Mouse (Mus musculus): ENCODE results near the gene Pcnx.

Pcnx gene

GRCm38 (mm10) chr12:81907741-81908357 lies 48.0 kb downstream of the Pcnx start:
- DNase-seq = no peak

GRCm38 (mm10) chr12:81910439-81910838 lies 50.6 kb downstream of the Pcnx start:
- DNase-seq = peak in 1 of 2 experiments; percentile 38

DNA sequence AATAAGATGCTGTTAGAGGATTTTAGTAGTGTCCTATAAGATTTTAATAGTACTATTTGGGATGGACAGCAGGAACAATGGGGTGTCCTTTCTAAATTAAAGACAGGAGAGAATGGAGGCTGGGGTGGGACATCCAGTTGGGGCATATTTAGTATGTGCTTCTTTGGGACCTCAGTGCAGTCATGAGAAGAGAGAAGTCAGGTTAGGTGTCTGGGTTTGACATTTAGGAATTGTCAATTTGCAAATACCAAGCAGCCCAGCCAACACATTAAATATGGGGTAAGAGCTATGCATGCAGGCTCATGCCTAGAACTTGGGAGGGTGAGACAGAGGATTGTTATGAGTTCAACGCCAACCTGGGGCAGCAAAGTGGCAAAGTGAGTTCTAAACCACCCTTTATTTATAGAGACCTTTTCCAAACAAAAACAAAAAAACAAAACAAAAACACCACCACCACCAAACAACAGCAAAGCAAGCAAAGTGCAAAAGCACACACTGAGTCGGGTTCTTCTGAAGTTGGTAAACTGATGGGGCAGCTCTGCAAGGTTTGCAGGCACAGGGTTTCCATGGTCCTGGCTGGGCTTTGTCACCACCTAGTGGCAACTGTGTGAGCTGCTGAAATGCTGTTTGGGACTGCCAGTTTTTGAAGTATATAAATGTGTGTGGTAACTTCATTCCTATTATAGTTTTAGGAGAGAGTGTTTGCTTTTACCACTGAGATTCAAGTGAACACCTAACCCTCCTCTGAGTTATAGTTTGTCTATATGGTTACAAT lies 55.5 kb downstream of the Pcnx start:
- DNase-seq = peak; percentile 79 to 80

GRCm38 (mm10) chr12:81918346-81918745 lies 58.5 kb downstream of the Pcnx start:
- no peak for DNase-seq

DNA sequence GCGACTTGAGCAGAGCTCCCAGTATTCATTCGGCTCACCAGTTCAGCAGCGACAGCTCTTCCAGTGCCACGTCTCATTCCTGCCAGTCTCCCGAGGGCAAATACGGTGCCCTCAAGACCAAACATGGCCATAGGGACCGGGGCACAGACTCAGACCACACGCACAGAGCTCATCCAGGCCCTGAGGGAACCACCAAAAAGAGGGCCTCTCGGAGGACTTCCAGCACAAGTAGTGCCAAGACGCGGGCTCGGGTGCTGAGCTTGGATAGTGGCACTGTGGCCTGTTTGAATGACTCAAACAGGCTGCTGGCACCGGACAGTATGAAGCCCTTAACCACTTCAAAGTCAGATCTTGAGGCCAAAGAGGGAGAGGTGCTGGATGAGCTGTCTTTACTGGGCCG lies 59.1 kb downstream of the Pcnx start:
- DNase-seq = no peak

GRCm38 (mm10) chr12:81920027-81920426 lies 60.2 kb downstream of the Pcnx start:
- DNase-seq = no peak

DNA sequence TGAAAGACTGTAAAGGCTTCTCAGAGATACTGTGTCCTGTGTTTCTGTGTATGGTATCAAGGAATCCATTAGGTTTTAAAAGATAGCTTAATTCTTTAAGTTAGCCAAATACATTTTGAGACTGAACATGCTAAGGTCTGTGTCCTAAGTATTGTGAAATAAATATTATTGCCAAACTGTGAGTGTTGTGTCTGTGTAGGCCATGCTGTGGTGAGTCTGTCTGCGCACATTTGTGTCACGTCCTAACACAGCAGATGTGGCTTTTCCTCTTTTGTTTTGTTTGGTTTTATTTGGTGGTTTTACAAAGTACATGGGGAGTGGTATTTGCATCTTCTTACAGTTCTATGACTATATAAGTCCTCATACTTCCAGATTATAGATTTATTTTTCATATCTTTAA lies 60.8 kb downstream of the Pcnx start:
- no peak for DNase-seq

GRCm38 (mm10) chr12:81921785-81922184 lies 62.0 kb downstream of the Pcnx start:
- DNase-seq = no peak

DNA sequence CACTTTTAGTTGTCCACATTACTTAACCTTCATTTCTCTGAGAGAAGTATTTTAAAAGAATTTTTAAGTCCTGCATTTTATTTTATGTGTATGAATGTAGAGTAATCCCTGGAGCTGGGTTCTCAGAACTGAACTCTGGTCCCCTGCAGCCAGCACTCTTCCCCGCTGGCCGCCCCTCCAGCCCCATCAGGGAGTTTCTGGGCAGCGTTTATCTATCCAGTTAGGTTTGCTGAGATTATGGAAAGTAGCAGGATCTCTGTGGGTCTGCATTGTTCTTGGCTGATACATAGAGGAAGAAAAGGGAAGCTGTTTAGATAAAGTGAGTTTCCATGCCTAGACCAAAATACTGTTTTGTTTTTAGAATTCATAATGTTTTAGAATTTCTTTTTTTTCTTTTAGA lies 63.0 kb downstream of the Pcnx start:
- no peak for DNase-seq

GRCm38 (mm10) chr12:81927163-81927562 lies 67.3 kb downstream of the Pcnx start:
- DNase-seq = no peak

GRCm38 (mm10) chr12:81927643-81928381 lies 68.0 kb downstream of the Pcnx start:
- peak in 1 of 2 experiments; percentile 24 for DNase-seq

- DNase-seq = no peak
Measured at GRCm38 (mm10) chr12:81928382-81928770, 68.6 kb downstream of the Pcnx start.

DNA sequence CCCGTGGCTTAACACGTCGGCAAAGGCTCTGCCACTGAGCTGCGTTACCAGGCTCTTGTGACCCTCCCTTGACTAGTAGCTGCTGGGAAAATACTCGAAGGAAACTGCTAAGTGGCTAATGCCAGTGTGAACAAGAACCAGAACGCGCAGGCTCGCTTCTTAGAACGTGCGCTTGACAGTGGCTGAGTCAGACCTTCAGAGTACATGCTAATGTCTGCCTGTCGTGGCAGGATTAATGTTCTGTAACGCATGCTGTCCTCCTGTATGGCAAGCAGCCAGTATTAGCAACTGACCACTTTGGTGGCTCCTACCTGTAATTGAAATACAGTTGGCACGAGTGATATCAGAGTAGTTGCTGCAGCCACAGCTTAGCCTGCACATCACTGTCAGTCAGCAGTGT lies 72.2 kb downstream of the Pcnx start:
- DNase-seq = peak in 1 of 2 experiments; percentile 55

- DNase-seq = peak; percentile 35 to 36
Measured at GRCm38 (mm10) chr12:81933430-81933829, 73.6 kb downstream of the Pcnx start.

DNA sequence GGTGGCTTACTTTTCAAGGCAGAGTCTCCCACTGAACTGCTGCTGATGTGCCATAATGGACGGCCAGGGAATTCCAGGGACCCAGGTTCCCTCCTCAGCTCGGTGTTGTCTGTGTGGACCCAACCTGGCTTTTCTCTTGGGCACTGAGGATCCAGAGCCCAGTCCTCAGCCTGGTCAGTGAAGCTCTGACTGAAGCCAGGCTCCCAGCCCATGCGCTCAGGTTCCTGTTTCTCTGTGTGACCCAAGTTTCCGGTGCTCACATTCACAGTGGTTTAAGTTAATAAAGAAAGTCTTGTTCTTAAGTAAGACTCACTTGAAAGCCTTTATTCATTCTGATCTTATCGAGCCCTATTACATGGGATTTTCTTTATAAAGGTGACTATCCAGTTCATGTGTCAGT lies 74.7 kb downstream of the Pcnx start:
- no peak for DNase-seq

DNA sequence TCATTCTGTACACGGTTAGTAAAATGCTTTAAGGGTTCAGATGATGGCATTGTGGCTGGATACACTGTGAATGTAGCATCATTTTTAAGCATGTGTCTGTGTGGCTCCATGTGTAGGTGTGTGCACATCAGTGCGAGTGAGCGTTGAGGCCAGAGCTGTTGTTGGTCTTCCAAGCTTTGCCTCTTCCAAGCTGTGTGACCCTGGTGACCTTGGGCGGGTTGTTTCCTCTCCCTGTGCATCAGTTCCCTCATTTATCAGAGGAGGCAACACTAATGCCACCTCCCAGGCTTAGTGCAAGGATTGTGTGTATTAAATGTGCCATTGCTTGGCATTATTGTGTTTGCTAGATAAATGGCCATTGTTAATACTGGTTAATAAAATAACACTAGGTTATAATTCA lies 76.2 kb downstream of the Pcnx start:
- no peak for DNase-seq

- no peak for DNase-seq
Measured at GRCm38 (mm10) chr12:81941191-81941590, 81.4 kb downstream of the Pcnx start.

GRCm38 (mm10) chr12:81943331-81944062 lies 83.7 kb downstream of the Pcnx start:
- no peak for DNase-seq

GRCm38 (mm10) chr12:81949026-81949425 lies 89.2 kb downstream of the Pcnx start:
- DNase-seq = no peak

GRCm38 (mm10) chr12:81950016-81950415 lies 90.2 kb downstream of the Pcnx start:
- DNase-seq = no peak

DNA sequence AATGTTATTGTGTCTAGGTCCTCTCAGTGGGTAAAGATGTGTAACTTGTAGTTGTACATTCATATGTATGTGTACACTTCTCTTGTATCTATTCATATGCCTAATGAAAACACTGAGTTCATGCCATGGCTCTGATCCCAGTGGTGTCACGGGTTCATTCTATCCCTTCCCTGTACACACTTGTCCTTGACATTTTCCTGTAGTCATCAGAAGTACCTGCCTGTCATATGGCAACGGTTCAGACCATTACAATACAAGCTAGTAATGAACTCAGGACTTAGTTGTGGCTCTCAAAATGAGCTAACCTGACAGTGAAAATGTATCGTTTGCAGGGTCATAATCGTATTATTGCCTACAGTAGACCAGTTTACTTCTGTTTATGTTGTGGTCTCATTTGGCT lies 98.5 kb downstream of the Pcnx start:
- no peak for DNase-seq

- no peak for DNase-seq
Measured at GRCm38 (mm10) chr12:81965416-81965815, 105.6 kb downstream of the Pcnx start.
